Mouse (Mus musculus): ENCODE data around the gene Hlf. TPM values are rescaled to one million over a fixed set of nuclear protein-coding genes. Genes with fewer than 3 reads are reported as not detected.

The Hlf gene
- polyA plus RNA-seq, 1 experiment from 2014 or later, result 5.0 TPM

- H3K36me3 ChIP-seq (ENCODE audit: control insufficient read depth, insufficient read depth, low read length), result no peaks in the 10 kb centered on the region
- no peak overlapping the region for H3K27ac ChIP-seq (ENCODE audit: low read length)
- ATAC-seq (ENCODE audit: low read depth), result no peak
- H3K4me1 ChIP-seq (replicated peaks; ENCODE audit: control insufficient read depth, insufficient read depth, low read length), result peaks cover 22% of the 10 kb centered on the region
- 18% methylated on average over 14 of the region's 14 CpGs for WGBS
- H3K9ac ChIP-seq (ENCODE audit: low read length), result no peak overlapping the region
- H3K4me2 ChIP-seq (ENCODE audit: low read depth, low read length), result peak overlapping the region; percentile 97
- no peaks in the 10 kb centered on the region for H3K9me3 ChIP-seq (ENCODE audit: control insufficient read depth, low read length)
- H3K27me3 ChIP-seq (ENCODE audit: control insufficient read depth, insufficient read depth, low read depth, low read length), result peaks cover 17% of the 10 kb centered on the region
- H3K4me3 ChIP-seq (ENCODE audit: low read length), result peak overlapping the region; percentile 63
Measured at GRCm38 (mm10) chr11:90391271-90392185, 833 bp upstream of the Hlf start.

- Histone ChIP-seq H3K4me3 (ENCODE audit: low read length) (peak overlapping the region; percentile 63), H3K4me2 (ENCODE audit: low read depth, low read length) (peak overlapping the region; percentile 97), H3K27ac (ENCODE audit: low read length) (no peak overlapping the region), H3K27me3 (ENCODE audit: control insufficient read depth, insufficient read depth, low read depth, low read length) (peaks cover 17% of the 10 kb centered on the region), H3K4me1 (replicated peaks; ENCODE audit: control insufficient read depth, insufficient read depth, low read length) (peaks cover 22% of the 10 kb centered on the region), H3K36me3 (ENCODE audit: control insufficient read depth, insufficient read depth, low read length) (no peaks in the 10 kb centered on the region), H3K9ac (ENCODE audit: low read length) (peak overlapping the region; percentile 62), H3K9me3 (ENCODE audit: control insufficient read depth, low read length) (no peaks in the 10 kb centered on the region)
- WGBS, result under 1% methylated on average over 41 of the region's 41 CpGs
- peak; percentile 60 for ATAC-seq (ENCODE audit: low read depth)
Measured at GRCm38 (mm10) chr11:90389902-90390816, 536 bp downstream of the Hlf start.

GRCm38 (mm10) chr11:90389174-90389901, 1.4 kb downstream of the Hlf start:
- H3K9ac ChIP-seq (ENCODE audit: low read length), result peak overlapping the region; percentile 62
- H3K4me1 ChIP-seq (replicated peaks; ENCODE audit: control insufficient read depth, insufficient read depth, low read length), result peaks cover 22% of the 10 kb centered on the region
- H3K27me3 ChIP-seq (ENCODE audit: control insufficient read depth, insufficient read depth, low read depth, low read length), result peaks cover 17% of the 10 kb centered on the region
- peak overlapping the region; percentile 97 for H3K4me2 ChIP-seq (ENCODE audit: low read depth, low read length)
- no peak overlapping the region for H3K27ac ChIP-seq (ENCODE audit: low read length)
- peak overlapping the region; percentile 63 for H3K4me3 ChIP-seq (ENCODE audit: low read length)
- peak; percentile 22; the same call in 1 of the 2 replicates for ATAC-seq (ENCODE audit: low read depth)
- H3K9me3 ChIP-seq (ENCODE audit: control insufficient read depth, low read length), result no peaks in the 10 kb centered on the region
- under 1% methylated on average over 36 of the region's 36 CpGs for WGBS
- no peaks in the 10 kb centered on the region for H3K36me3 ChIP-seq (ENCODE audit: control insufficient read depth, insufficient read depth, low read length)

- Histone ChIP-seq H3K9ac (ENCODE audit: low read length) (no peak overlapping the region), H3K4me2 (ENCODE audit: low read depth, low read length) (peak overlapping the region; percentile 97), H3K27ac (ENCODE audit: low read length) (no peak overlapping the region), H3K4me3 (ENCODE audit: low read length) (peak overlapping the region; percentile 63; the same call in 1 of the 2 replicates), H3K36me3 (ENCODE audit: control insufficient read depth, insufficient read depth, low read length) (no peaks in the 10 kb centered on the region), H3K27me3 (ENCODE audit: control insufficient read depth, insufficient read depth, low read depth, low read length) (peaks cover 17% of the 10 kb centered on the region), H3K9me3 (ENCODE audit: control insufficient read depth, low read length) (no peaks in the 10 kb centered on the region), H3K4me1 (replicated peaks; ENCODE audit: control insufficient read depth, insufficient read depth, low read length) (peaks cover 23% of the 10 kb centered on the region)
- no peak for ATAC-seq (ENCODE audit: low read depth)
- WGBS, result 53% methylated on average over 32 of the region's 32 CpGs
Measured at GRCm38 (mm10) chr11:90387501-90388440, 2.9 kb downstream of the Hlf start.

- WGBS, result 6% methylated on average over 6 of the region's 6 CpGs
- H3K4me1 ChIP-seq (replicated peaks; ENCODE audit: control insufficient read depth, insufficient read depth, low read length), result peaks cover 17% of the 10 kb centered on the region
- H3K36me3 ChIP-seq (ENCODE audit: control insufficient read depth, insufficient read depth, low read length), result no peaks in the 10 kb centered on the region
- no peak overlapping the region for H3K4me3 ChIP-seq (ENCODE audit: low read length)
- peak; percentile 91 for ATAC-seq (ENCODE audit: low read depth)
- H3K4me2 ChIP-seq (ENCODE audit: low read depth, low read length), result peak overlapping the region; percentile 30; the same call in 1 of the 2 replicates
- no peaks in the 10 kb centered on the region for H3K9me3 ChIP-seq (ENCODE audit: control insufficient read depth, low read length)
- H3K27me3 ChIP-seq (ENCODE audit: control insufficient read depth, insufficient read depth, low read depth, low read length), result no peaks in the 10 kb centered on the region
- peak overlapping the region; percentile 71 for H3K27ac ChIP-seq (ENCODE audit: low read length)
- H3K9ac ChIP-seq (ENCODE audit: low read length), result no peak overlapping the region
Measured at GRCm38 (mm10) chr11:90382005-90382611, 8.6 kb downstream of the Hlf start.

DNA sequence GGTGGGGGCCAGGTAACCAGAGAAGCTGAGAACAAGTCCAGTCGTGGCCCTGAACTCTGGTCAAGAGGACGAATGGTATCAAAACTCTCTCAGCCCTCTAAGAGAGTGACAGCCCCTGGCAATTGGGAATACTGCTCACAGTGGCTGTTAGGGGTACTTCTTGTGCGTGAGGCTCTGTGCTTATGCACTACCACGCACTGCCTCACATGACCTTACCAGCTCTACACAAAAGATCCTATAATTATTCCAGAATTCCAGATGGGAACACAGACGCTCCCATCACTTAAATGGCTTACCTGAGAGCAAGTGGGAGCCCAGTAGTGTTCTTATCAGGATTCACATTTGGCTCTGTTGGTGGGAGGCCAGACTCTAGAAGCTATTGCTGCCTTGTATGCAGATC, 9.6 kb downstream of the Hlf start:
- ATAC-seq (ENCODE audit: low read depth), result no peak
- H3K9ac ChIP-seq (ENCODE audit: low read length), result no peak overlapping the region
- H3K27me3 ChIP-seq (ENCODE audit: control insufficient read depth, insufficient read depth, low read depth, low read length), result no peaks in the 10 kb centered on the region
- WGBS, result 53% methylated on average over 5 of the region's 5 CpGs
- no peaks in the 10 kb centered on the region for H3K36me3 ChIP-seq (ENCODE audit: control insufficient read depth, insufficient read depth, low read length)
- no peak overlapping the region for H3K4me3 ChIP-seq (ENCODE audit: low read length)
- H3K4me1 ChIP-seq (replicated peaks; ENCODE audit: control insufficient read depth, insufficient read depth, low read length), result peaks cover 17% of the 10 kb centered on the region
- H3K4me2 ChIP-seq (ENCODE audit: low read depth, low read length), result no peak overlapping the region
- H3K27ac ChIP-seq (ENCODE audit: low read length), result no peak overlapping the region
- H3K9me3 ChIP-seq (ENCODE audit: control insufficient read depth, low read length), result no peaks in the 10 kb centered on the region

DNA sequence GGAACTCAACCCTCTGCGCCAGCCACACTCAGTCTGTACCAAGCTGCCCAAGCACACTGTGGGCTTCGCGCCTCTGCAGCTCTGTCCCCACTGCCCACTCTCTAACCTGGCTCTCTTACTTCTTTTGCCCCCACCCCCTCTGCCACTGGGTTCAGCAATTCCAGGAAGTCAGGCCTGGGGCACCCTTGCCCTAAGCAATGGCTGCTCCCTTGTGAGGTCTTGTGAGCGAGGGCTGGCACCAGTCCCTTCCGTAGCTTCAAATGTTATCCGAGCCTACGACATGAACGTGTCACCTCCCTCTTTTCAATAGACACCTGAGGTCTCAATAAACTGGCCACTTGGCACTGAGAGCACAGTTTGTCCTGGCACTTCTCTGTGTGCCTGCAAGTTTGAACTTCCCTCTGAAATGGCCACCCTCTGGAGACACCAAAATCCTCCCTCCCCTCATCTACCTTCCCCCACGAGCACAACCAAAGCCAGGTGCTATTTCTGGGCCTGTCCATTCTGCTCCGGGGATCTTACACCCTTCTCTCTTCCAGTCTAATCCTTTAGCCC, 10.5 kb downstream of the Hlf start:
- no peaks in the 10 kb centered on the region for H3K36me3 ChIP-seq (ENCODE audit: control insufficient read depth, insufficient read depth, low read length)
- ATAC-seq (ENCODE audit: low read depth), result no peak
- WGBS, result 84% methylated on average over 10 of the region's 10 CpGs
- no peak overlapping the region for H3K4me2 ChIP-seq (ENCODE audit: low read depth, low read length)
- no peak overlapping the region for H3K27ac ChIP-seq (ENCODE audit: low read length)
- H3K9me3 ChIP-seq (ENCODE audit: control insufficient read depth, low read length), result no peaks in the 10 kb centered on the region
- no peaks in the 10 kb centered on the region for H3K27me3 ChIP-seq (ENCODE audit: control insufficient read depth, insufficient read depth, low read depth, low read length)
- no peak overlapping the region for H3K4me3 ChIP-seq (ENCODE audit: low read length)
- no peak overlapping the region for H3K9ac ChIP-seq (ENCODE audit: low read length)
- H3K4me1 ChIP-seq (replicated peaks; ENCODE audit: control insufficient read depth, insufficient read depth, low read length), result peaks cover 17% of the 10 kb centered on the region
